Mouse (Mus musculus): ENCODE results near the gene 4930558K02Rik.

GRCm38 (mm10) chr1:161980626-161981298, 1.3 kb upstream of the 4930558K02Rik start:
- TF ChIP-seq POLR2A (IDR thresholded peaks at IDR 0.05; ENCODE audit: low read depth, low read length): no peak
- no peak for TF ChIP-seq CTCF (IDR thresholded peaks at IDR 0.05; ENCODE audit: borderline replicate concordance, insufficient read depth, low read length)

All from embryonic fibroblast, embryonic 13.5 days (primary cell).